Mouse (Mus musculus) liver, postnatal 0 days (tissue): ENCODE results near the gene Rpl21. TPM values are rescaled to one million over a fixed set of nuclear protein-coding genes. Genes with fewer than 3 reads are reported as not detected.

ENCODE experiments used
- ATAC-seq: fragments of 200-750 bp; cut with Nextera tagmentation; 2 replicates; pipeline ENCODE4 v1.8.0; 2017; ENCODE audit warnings: mild to moderate bottlenecking, moderate library complexity
- DNase-seq: peaks from one replicate; pipeline ENCODE4 v3.0.0-alpha.2; 2016
- H3K27ac ChIP-seq: fragments of 300-500 bp; sonication (generic); 2 replicates; pipeline ENCODE4 v1.5.1; 2014; ENCODE audit warnings: antibody characterized with exemption, moderate library complexity, mild to moderate bottlenecking, low read depth
- H3K27me3 ChIP-seq: fragments of 300-500 bp; sonication (generic); 2 replicates; pipeline ENCODE4 v1.6.1; 2014; ENCODE audit warnings: low read length, control low read depth, mixed read lengths; ENCODE audit not compliant: insufficient read depth
- H3K36me3 ChIP-seq: fragments of 300-500 bp; sonication (generic); replicated peaks from 2 replicates; pipeline ENCODE4 v1.6.1; 2014; ENCODE audit warnings: mild to moderate bottlenecking, control low read depth, low read length, moderate library complexity, mixed read lengths; ENCODE audit not compliant: insufficient read depth
- H3K4me1 ChIP-seq: fragments of 300-500 bp; sonication (generic); 2 replicates; pipeline ENCODE4 v1.6.1; 2014; ENCODE audit warnings: antibody characterized with exemption, mild to moderate bottlenecking, control low read depth; ENCODE audit not compliant: insufficient read depth
- H3K4me2 ChIP-seq: fragments of 300-500 bp; sonication (generic); 2 replicates; pipeline ENCODE4 v1.6.1; 2014; ENCODE audit warnings: low read depth, mild to moderate bottlenecking, low read length, moderate library complexity, mixed read lengths
- H3K4me3 ChIP-seq: fragments of 300-500 bp; sonication (generic); 2 replicates; pipeline ENCODE4 v1.5.1; 2014; ENCODE audit warnings: low read depth, low read length
- H3K9ac ChIP-seq: fragments of 300-500 bp; sonication (generic); replicated peaks from 2 replicates; pipeline ENCODE4 v1.6.1; 2014; ENCODE audit warnings: mild to moderate bottlenecking, moderate library complexity
- H3K9me3 ChIP-seq: fragments of 300-500 bp; sonication (generic); 2 replicates; pipeline ENCODE4 v1.6.1; 2016; ENCODE audit warnings: mild to moderate bottlenecking, control low read depth, low read length, mixed read lengths
- CTCF ChIP-seq: sonication (generic); IDR thresholded peaks from 2 replicates; pipeline ENCODE4 v1.5.1; 2016; ENCODE audit warnings: antibody characterized with exemption, low read depth
- EP300 ChIP-seq: IDR thresholded peaks from 2 replicates; pipeline ENCODE4 v1.6.1; 2016; ENCODE audit warnings: antibody characterized with exemption, low read depth, mild to moderate bottlenecking
- WGBS: fragments of 180-500 bp; shearing (Covaris S2); extraction: QIAGEN DNeasy Blood & Tissue Kit; methylation state at CpG from one replicate; pipeline ENCODE4 v1.1.7; 2014; ENCODE audit not compliant: insufficient replicate concordance; 5-methylcytosine and 5-hydroxymethylcytosine counted together
- polyA plus RNA-seq: library from polyadenylated mRNA; unstranded; fragments of >200 nt; fragmentation: Nextera tagmentation; extraction: Ambion mirVana; gene quantifications from 2 replicates; pipeline ENCODE4 v1.2.1, GENCODE M21; 2015

Rpl21 gene
- polyA plus RNA-seq, 1 experiment from 2014 or later: 281 TPM

DNA sequence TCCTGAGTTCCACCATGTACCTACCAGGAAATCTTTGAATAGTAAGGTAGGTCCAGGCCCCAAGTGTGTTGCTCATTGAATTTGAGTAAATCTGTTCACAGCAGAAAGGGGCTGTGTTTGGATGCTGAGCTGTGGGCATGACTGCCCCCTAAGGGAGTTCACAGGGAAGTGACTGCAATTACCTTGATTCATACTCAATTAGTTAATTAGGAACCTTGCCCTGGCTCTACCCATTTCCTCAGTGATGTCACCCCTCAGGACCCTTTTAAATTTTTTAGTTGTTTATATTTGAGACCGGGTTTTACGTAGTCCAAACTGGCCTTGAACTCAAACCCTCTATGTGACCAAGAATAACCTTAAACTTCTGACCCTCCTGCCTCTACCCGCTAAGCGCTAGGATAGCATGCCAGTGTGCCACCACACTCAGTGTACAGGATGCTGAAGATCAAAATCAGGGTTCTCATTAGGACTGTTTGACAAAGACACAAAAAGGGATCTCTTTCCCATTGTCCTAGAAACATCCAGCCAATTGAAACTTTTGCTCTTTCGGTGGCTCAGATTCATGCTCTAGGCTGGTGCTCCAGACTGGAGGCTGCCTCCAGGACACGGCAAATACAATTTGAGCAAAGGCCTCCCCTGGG, 11.7 kb downstream of the Rpl21 start:
- ATAC-seq: peak; percentile 18
- WGBS: 15% methylated on average over 6 of the region's 6 CpGs
- peak overlapping the region; percentile 51; the same call in 1 of the 2 replicates for H3K9ac ChIP-seq
- peak overlapping the region; percentile 85 for H3K4me2 ChIP-seq
- H3K27me3 ChIP-seq: peaks cover 28% of the 10 kb centered on the region
- no peak for DNase-seq
- H3K27ac ChIP-seq: no peak overlapping the region
- peaks cover 12% of the 10 kb centered on the region for H3K4me1 ChIP-seq
- H3K9me3 ChIP-seq: no peaks in the 10 kb centered on the region
- H3K36me3 ChIP-seq: no peaks in the 10 kb centered on the region
- H3K4me3 ChIP-seq: peak overlapping the region; percentile 55
- TF ChIP-seq CTCF (peak; percentile 29), EP300 (no peak)

DNA sequence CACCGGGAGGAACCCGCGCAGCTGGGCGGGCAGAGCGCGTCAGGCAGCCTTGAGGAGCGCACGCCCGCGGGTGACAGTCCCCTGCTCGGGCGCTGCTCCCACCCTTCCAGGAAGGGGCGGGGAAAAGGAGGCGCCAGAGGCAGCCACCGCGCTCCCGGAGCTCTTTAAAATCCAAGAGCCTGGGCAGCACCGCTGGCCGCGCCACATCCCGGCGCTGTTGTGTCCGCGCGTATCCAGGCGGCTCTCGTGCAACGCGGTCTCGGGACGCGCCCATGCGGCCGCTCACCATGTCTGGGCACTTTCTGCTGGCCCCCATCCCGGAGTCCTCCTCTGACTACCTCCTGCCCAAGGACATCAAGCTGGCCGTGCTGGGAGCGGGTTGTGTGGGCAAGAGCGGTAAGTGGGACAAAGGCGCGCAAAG, 12.3 kb downstream of the Rpl21 start, which contains the start of gene Rasl11a:
Gene Rasl11a (plus strand): TSS at position 127 of the 421 bp plus-strand sequence.
- Histone ChIP-seq H3K9ac (peak within 1 kb of the TSS; percentile 51), H3K4me3 (peak within 1 kb of the TSS; percentile 55), H3K27me3 (peaks cover 28% of the 10 kb centered on the region), H3K4me2 (peak within 1 kb of the TSS; percentile 85), H3K4me1 (peaks cover 12% of the 10 kb centered on the region), H3K9me3 (no peaks in the 10 kb centered on the region), H3K36me3 (no peaks in the 10 kb centered on the region), H3K27ac (no peak within 1 kb of the TSS)
- 2% methylated on average over 36 of the region's 40 CpGs for WGBS
- ATAC-seq (peak; percentile 80), DNase-seq (peak; percentile 76)
- no peak for TF ChIP-seq EP300
- peak; percentile 25; the same call in 1 of the 2 replicates for TF ChIP-seq CTCF

DNA sequence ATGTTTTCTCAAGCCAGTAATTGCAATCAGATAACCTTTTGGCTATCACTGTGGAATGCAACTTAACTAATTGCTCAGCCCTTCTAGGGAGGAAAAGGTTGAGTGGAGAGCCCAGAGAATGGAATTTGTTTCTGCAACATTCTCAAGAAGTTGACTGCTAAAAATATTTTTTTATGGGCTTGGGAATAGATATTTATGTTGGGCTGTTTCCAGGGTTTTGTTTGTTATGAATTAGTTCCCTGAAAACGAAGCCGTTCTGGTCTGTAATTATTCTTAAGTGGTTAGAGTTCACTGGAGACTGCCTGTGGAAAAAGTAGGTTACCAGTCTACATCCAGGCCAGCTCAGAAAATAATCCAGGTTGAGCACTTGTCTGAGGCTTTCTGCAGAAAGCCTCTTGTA, 13.8 kb downstream of the Rpl21 start:
- H3K9me3 ChIP-seq: no peaks in the 10 kb centered on the region
- no peak overlapping the region for H3K27ac ChIP-seq
- DNase-seq (no peak), ATAC-seq (no peak)
- TF ChIP-seq EP300: no peak
- TF ChIP-seq CTCF: no peak
- 86% methylated on average over 2 of the region's 2 CpGs for WGBS
- peaks cover 28% of the 10 kb centered on the region for H3K27me3 ChIP-seq
- no peak overlapping the region for H3K4me2 ChIP-seq
- peaks cover 12% of the 10 kb centered on the region for H3K4me1 ChIP-seq
- H3K9ac ChIP-seq: no peak overlapping the region
- H3K36me3 ChIP-seq: no peaks in the 10 kb centered on the region
- H3K4me3 ChIP-seq: no peak overlapping the region

DNA sequence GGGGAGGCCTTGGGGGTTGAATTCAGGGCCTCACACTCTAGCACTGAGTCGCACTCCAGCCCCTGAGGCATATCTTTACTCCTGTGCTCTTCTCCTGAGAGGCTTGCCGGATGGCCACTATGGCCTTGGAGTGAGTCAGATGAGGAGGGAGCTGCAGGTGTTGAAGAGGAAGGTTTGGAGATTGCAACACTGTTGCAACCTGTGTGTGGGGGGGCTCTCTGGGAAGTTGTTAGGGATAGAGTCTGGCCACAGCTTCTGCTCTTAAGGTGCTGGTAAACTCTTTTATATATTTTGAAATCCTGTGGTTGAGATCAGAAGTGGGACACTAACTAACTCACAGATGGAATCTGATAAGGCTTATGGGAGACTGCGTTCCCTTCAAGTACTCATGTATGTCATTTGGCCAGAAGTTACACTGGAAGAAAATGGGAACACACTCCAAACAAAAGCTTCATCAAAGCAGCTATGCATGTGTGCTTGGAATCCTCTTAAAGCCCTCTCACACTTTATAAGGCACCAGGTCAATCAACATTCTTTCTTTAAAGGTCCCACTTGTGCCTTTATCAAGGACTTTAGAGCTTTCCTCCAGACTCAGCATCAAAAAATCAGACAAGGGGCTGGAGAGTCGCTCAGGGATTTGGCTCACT, 16.4 kb downstream of the Rpl21 start:
- ATAC-seq: no peak

DNA sequence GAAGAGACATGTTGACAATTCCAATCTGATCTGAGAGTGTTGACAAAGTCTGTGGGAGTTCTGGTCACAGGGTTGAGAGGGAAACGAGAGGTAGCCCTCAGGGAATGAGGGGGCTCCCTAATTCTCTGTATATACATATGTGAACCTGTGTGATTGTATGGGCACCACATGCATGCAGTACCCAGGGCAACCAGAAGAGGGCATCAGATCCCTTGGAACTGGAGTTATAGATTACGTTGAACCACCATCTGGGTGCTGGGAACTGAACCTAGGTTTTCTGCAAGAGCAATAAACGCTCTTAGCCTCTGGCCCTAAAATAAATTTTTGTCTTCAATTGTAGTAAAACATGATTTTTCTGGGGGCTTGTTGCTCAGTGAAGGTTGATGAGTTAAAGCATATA, 23.4 kb downstream of the Rpl21 start:
- Histone ChIP-seq H3K9me3 (no peaks in the 10 kb centered on the region), H3K27ac (no peak overlapping the region), H3K27me3 (no peaks in the 10 kb centered on the region), H3K4me2 (no peak overlapping the region), H3K4me1 (no peaks in the 10 kb centered on the region), H3K9ac (no peak overlapping the region), H3K4me3 (no peak overlapping the region), H3K36me3 (no peaks in the 10 kb centered on the region)
- peak; percentile 36 for TF ChIP-seq CTCF
- no peak for TF ChIP-seq EP300
- DNase-seq (no peak), ATAC-seq (no peak)
- WGBS: 85% methylated on average over 3 of the region's 3 CpGs

More for the DNA sequence above, 16.4 kb downstream of the Rpl21 start:
- no peak overlapping the region for H3K27ac ChIP-seq
- H3K36me3 ChIP-seq: no peaks in the 10 kb centered on the region
- no peaks in the 10 kb centered on the region for H3K9me3 ChIP-seq
- no peak for TF ChIP-seq CTCF
- no peak for TF ChIP-seq EP300
- peaks cover 9% of the 10 kb centered on the region for H3K4me1 ChIP-seq
- 81% methylated on average over 4 of the region's 4 CpGs for WGBS
- no peak for DNase-seq
- H3K4me3 ChIP-seq: no peak overlapping the region
- H3K27me3 ChIP-seq: peaks cover 24% of the 10 kb centered on the region
- H3K4me2 ChIP-seq: no peak overlapping the region
- no peak overlapping the region for H3K9ac ChIP-seq

DNA sequence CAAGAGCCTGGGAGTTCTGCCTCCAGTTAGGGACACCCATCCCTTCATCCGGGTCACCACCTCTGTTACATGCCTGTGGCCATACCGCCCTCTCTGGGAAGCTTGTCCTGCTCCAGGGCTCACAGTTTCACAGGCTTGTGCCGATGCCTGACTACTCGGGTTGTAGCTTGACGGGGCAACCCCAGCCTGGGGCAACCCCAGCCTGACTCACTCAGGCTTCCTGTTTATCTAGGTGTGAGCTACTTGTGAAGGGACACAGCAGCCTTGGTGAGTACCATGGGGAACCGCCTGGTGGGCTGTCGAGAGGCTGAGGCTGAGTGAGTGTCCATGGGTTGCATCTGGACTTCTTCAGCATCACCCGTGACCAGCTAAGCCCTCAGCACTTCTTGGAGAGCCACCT, 24.9 kb downstream of the Rpl21 start:
- Histone ChIP-seq H3K4me3 (no peak overlapping the region), H3K9me3 (no peaks in the 10 kb centered on the region), H3K9ac (no peak overlapping the region), H3K36me3 (no peaks in the 10 kb centered on the region), H3K27me3 (no peaks in the 10 kb centered on the region), H3K4me2 (no peak overlapping the region), H3K4me1 (no peaks in the 10 kb centered on the region), H3K27ac (no peak overlapping the region)
- ATAC-seq (no peak), DNase-seq (no peak)
- 69% methylated on average over 8 of the region's 8 CpGs for WGBS
- TF ChIP-seq EP300 (no peak), CTCF (no peak)
